ENCODE assay signal across 18 mouse cellular contexts in the genomic region with DNA sequence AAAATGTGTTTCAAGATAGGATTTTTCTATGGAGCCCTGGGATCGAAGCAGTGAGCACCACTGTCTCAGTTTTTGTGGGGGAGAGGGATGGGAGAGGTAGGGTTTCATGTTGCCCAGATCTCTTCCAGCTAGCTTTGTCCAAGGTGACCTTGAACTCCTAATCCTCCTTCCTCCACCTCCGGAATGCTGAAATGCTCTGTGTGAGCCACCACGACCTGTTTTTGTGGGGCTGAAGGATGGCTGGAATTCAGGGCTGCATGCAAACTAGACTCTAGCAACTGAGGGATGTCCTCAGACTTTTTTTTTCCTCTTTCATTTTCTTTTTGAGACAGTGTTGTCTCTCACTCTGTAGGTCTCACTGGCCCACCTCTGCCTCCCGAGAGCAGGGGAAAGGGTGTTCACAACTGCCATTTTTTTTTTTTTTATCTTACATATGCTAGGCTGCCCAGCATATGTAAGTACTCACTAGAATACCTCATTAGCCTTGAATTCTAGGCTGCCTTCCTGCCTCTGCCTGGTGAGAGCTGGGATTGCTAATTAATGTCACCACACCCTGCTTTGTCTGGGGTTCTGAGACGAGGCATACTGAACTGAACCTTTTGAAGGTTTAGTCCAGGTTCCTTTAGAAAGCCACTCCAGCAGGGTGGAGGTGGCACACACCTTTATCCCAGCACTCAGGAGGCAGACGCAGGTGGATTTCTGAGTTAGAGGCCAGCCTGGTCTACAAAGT. TPM values are rescaled to one million over a fixed set of nuclear protein-coding genes. Genes with fewer than 3 reads are reported as not detected.
DNase-seq lines count a peak whose midpoint lies in the region; TF ChIP-seq lines count a peak whose summit lies in the region.
"Had no signal": no experiment of that assay in that cellular context is flagged by ENCODE, and none has a peak within 500 bp of the region (broad histone marks: within the 10 kb centered on the region; RNA-seq: fewer than 3 reads in every experiment).

No protein-coding gene starts in this region.

- H3K4me3 ChIP-seq in gastrocnemius, adult 2 months: no peak overlapping the region
- no peak overlapping the region for H3K4me3 ChIP-seq in kidney, adult 2 months (ENCODE audit: insufficient read depth, low read depth, low read length)
- no peak overlapping the region for H3K4me3 ChIP-seq in bone marrow, adult 2 months (replicated peaks; ENCODE audit: control insufficient read depth, low read depth, low read length)
- H3K4me3 ChIP-seq: hindbrain, embryonic 12.5 days; liver, embryonic 15.5 days; midbrain, embryonic 15.5 days; neural tube, embryonic 12.5 days had no signal

- H3K36me3 ChIP-seq in kidney, adult 2 months (ENCODE audit: control insufficient read depth, insufficient read depth, low read length): no peaks in the 10 kb centered on the region
- H3K36me3 ChIP-seq: hindbrain, embryonic 12.5 days; liver, embryonic 15.5 days; midbrain, embryonic 15.5 days; neural tube, embryonic 12.5 days had no signal

- peak overlapping the region; percentile 92 for H3K27ac ChIP-seq in gastrocnemius, adult 2 months
- peak overlapping the region; percentile 93 for H3K27ac ChIP-seq in kidney, adult 2 months (ENCODE audit: insufficient read depth, low read depth, low read length)
- H3K27ac ChIP-seq in bone marrow, adult 2 months (ENCODE audit: control insufficient read depth, insufficient read depth, low read depth, low read length, poor library complexity): peak overlapping the region; percentile 12; the same call in 1 of the 2 replicates
- H3K27ac ChIP-seq: hindbrain, embryonic 12.5 days; midbrain, embryonic 15.5 days; neural tube, embryonic 12.5 days had no signal

- no peaks in the 10 kb centered on the region for H3K27me3 ChIP-seq in kidney, adult 2 months (replicated peaks; ENCODE audit: control insufficient read depth, insufficient read depth, low read length)
- H3K27me3 ChIP-seq: hindbrain, embryonic 12.5 days; liver, embryonic 15.5 days; midbrain, embryonic 15.5 days; neural tube, embryonic 12.5 days; Patski had no signal

- DNase-seq in gastrocnemius, adult 2 months: no peak
- DNase-seq in gastrocnemius, postnatal 4 days (ENCODE audit: low spot score in 2 of 2): no peak
- no peak for DNase-seq in kidney, adult 2 months
- no peak for DNase-seq in kidney, adult 18-20 months
- peak; percentile 26 for DNase-seq in CD4-positive helper T cell, adult 2 months (ENCODE audit: low read depth, low spot score)
- DNase-seq in cerebellum, postnatal 25 days: no peak
- DNase-seq in MN1 (ENCODE audit: low spot score): no peak
- DNase-seq: adrenal gland, adult 2 months; cerebellum, postnatal 14 days; gastrocnemius, postnatal 14 days; lung, postnatal 4 days; thymus, postnatal 14 days had no signal

- no peak for TF ChIP-seq CTCF in gastrocnemius, adult 2 months (IDR thresholded peaks at IDR 0.05)
- no peak for TF ChIP-seq CTCF in kidney, adult 2 months (conservative IDR thresholded peaks at IDR 0.05; ENCODE audit: insufficient read depth, insufficient read length, low read depth, low read length)
- TF ChIP-seq CTCF in bone marrow, adult 2 months (IDR thresholded peaks at IDR 0.05; ENCODE audit: control insufficient read depth, insufficient read depth, low read length): no peak

- intact Hi-C loops in gastrocnemius, adult 2 months (cut with DNase I): loop anchor here (5.0 kb wide), 1 partner anchor 44 kb away; no protein-coding TSS in a partner anchor

- 49% methylated on average over 6 of the region's 6 CpGs for WGBS in kidney, adult 2 months
- WGBS in bone marrow, adult 2 months: 66% methylated on average over 6 of the region's 6 CpGs

- no peak for TF ChIP-seq POLR2A in kidney, adult 2 months (IDR thresholded peaks at IDR 0.05; ENCODE audit: low read depth, low read length)
- no peak for TF ChIP-seq POLR2A in bone marrow, adult 2 months (IDR thresholded peaks at IDR 0.05; ENCODE audit: borderline replicate concordance, control insufficient read depth, low read depth, low read length)

- peaks cover 25% of the 10 kb centered on the region; the same call in 1 of the 2 replicates for H3K4me1 ChIP-seq in kidney, adult 2 months (ENCODE audit: control insufficient read depth, insufficient read depth, low read length)
- H3K4me1 ChIP-seq in bone marrow, adult 2 months (ENCODE audit: control insufficient read depth, insufficient read depth, low read length): no peaks in the 10 kb centered on the region; the same call in 1 of the 2 replicates
- H3K4me1 ChIP-seq: hindbrain, embryonic 12.5 days; midbrain, embryonic 15.5 days; neural tube, embryonic 12.5 days had no signal

RNA-seq across cellular contexts. Expression of a gene that starts 11.0 kb away (rescaled TPM):
- total RNA-seq in gastrocnemius, adult 2 months (2021): 10 to 100 TPM; 21.0 to 24.8 TPM
- total RNA-seq in gastrocnemius, postnatal 4 days (2021): 10 to 100 TPM; 17.2 to 21.9 TPM
- 36.3 and 42.0 TPM in 2 replicates for polyA plus RNA-seq in kidney, adult 2 months (2012; rRNA removed)
- polyA plus RNA-seq in bone marrow, adult 2 months (2011; ENCODE audit: insufficient read depth, insufficient read length, low replicate concordance, missing spikeins): 12.5 and 25.2 TPM in 2 replicates

Comparison
In these comparisons a context has a peak if more than half of its experiments do, and no peak if none do; other contexts are left out.
1. H3K27ac ChIP-seq: peak in every context shown above with its lines; median percentile 93 in kidney, adult 2 months; 92 in gastrocnemius, adult 2 months; 12 in bone marrow, adult 2 months.